Mouse (Mus musculus) stomach, postnatal 0 days (tissue): ENCODE results near the gene Mgat5. TPM values are rescaled to one million over a fixed set of nuclear protein-coding genes. Genes with fewer than 3 reads are reported as not detected.

ENCODE experiments used
- ATAC-seq: fragments of 200-750 bp; cut with Nextera tagmentation; 2 replicates; pipeline ENCODE4 v1.8.0; 2017; ENCODE audit not compliant: low FRiP score, low TSS enrichment
- DNase-seq: peaks from one replicate; pipeline ENCODE4 v3.0.0-alpha.2; 2016; ENCODE audit warnings: low spot score
- H3K27ac ChIP-seq: fragments of 300-500 bp; sonication (generic); replicated peaks from 2 replicates; pipeline ENCODE4 v1.5.1; 2014; ENCODE audit warnings: mild to moderate bottlenecking, control low read depth
- H3K27me3 ChIP-seq: fragments of 300-500 bp; sonication (generic); 2 replicates; pipeline ENCODE4 v1.6.1; 2014; ENCODE audit warnings: low read length; ENCODE audit not compliant: control insufficient read depth, insufficient read depth
- H3K36me3 ChIP-seq: fragments of 300-500 bp; sonication (generic); 2 replicates; pipeline ENCODE4 v1.6.1; 2014; ENCODE audit warnings: low read length, mixed read lengths; ENCODE audit not compliant: control insufficient read depth, insufficient read depth
- H3K4me1 ChIP-seq: fragments of 300-500 bp; sonication (generic); replicated peaks from 2 replicates; pipeline ENCODE4 v1.6.1; 2014; ENCODE audit warnings: antibody characterized with exemption; ENCODE audit not compliant: control insufficient read depth, insufficient read depth
- H3K4me2 ChIP-seq: fragments of 300-500 bp; sonication (generic); replicated peaks from 2 replicates; pipeline ENCODE4 v1.6.1; 2014; ENCODE audit warnings: low read depth, mild to moderate bottlenecking, control low read depth, moderate library complexity
- H3K4me3 ChIP-seq: fragments of 300-500 bp; sonication (generic); 2 replicates; pipeline ENCODE4 v1.5.1; 2014; ENCODE audit warnings: low read depth, low read length, control low read depth
- H3K9ac ChIP-seq: fragments of 300-500 bp; sonication (generic); 2 replicates; pipeline ENCODE4 v1.6.1; 2014; ENCODE audit warnings: mild to moderate bottlenecking, low read length, control low read depth, mixed read lengths
- H3K9me3 ChIP-seq: fragments of 300-500 bp; sonication (generic); 2 replicates; pipeline ENCODE4 v1.6.1; 2016; ENCODE audit warnings: low read length; ENCODE audit not compliant: control insufficient read depth
- CTCF ChIP-seq: IDR thresholded peaks from 2 replicates; pipeline ENCODE4 v1.5.1; 2016; ENCODE audit warnings: antibody characterized with exemption, low read depth, mild to moderate bottlenecking, moderate library complexity
- EP300 ChIP-seq: optimal IDR thresholded peaks from 2 replicates; pipeline ENCODE3; 2016; ENCODE audit warnings: antibody characterized with exemption
- WGBS: fragments of 180-500 bp; shearing (Covaris S2); extraction: QIAGEN DNeasy Blood & Tissue Kit; methylation state at CpG from one replicate; pipeline ENCODE4 v1.1.7; 2014; 5-methylcytosine and 5-hydroxymethylcytosine counted together
- polyA plus RNA-seq: library from polyadenylated mRNA; unstranded; fragments of >200 nt; fragmentation: Nextera tagmentation; extraction: Ambion mirVana; gene quantifications from 2 replicates; pipeline ENCODE4 v1.2.1, GENCODE M21; 2015

Mgat5 gene
- polyA plus RNA-seq, 1 experiment from 2014 or later, result 2.0 TPM

GRCm38 (mm10) chr1:127536448-127536847, 331.6 kb downstream of the Mgat5 start:
- DNase-seq, result peak; percentile 23
- Histone ChIP-seq H3K9me3 (no peaks in the 10 kb centered on the region), H3K27me3 (no peaks in the 10 kb centered on the region), H3K36me3 (no peaks in the 10 kb centered on the region), H3K4me2 (no peak overlapping the region; the same call in 1 of the 2 replicates), H3K4me1 (no peaks in the 10 kb centered on the region), H3K9ac (no peak overlapping the region), H3K4me3 (no peak overlapping the region), H3K27ac (no peak overlapping the region)
- 31% methylated on average over 5 of the region's 5 CpGs for WGBS
- TF ChIP-seq CTCF (no peak), EP300 (no peak)
- no peak for ATAC-seq

- H3K9me3 ChIP-seq, result no peaks in the 10 kb centered on the region
- H3K36me3 ChIP-seq, result no peaks in the 10 kb centered on the region
- ATAC-seq, result no peak
- no peak for DNase-seq
- peak overlapping the region; percentile 38 for H3K4me2 ChIP-seq
- H3K4me1 ChIP-seq, result no peaks in the 10 kb centered on the region
- no peaks in the 10 kb centered on the region for H3K27me3 ChIP-seq
- H3K4me3 ChIP-seq, result no peak overlapping the region
- TF ChIP-seq CTCF (no peak), EP300 (no peak)
- no peak overlapping the region for H3K27ac ChIP-seq
- 17% methylated on average over 17 of the region's 17 CpGs for WGBS
- no peak overlapping the region for H3K9ac ChIP-seq
Observed at GRCm38 (mm10) chr1:127537204-127538038, 332.6 kb downstream of the Mgat5 start.
